Mouse (Mus musculus) MEL (cell line): Measurements from ENCODE around the gene Emc8.

ENCODE experiments used
- CTCF ChIP-seq, 3 experiments: IDR thresholded peaks in 2 of 3; conservative IDR thresholded peaks in 1 of 3; 2 replicates each; pipeline ENCODE4 v1.5.1; 2011 to 2012; ENCODE audit warnings: low read length in 3 of 3, low read depth in 2 of 3, mild to moderate bottlenecking in 2 of 3, improper control_type of control experiment in 1 of 3, inconsistent platforms in 1 of 3, mixed read lengths in 1 of 3, moderate library complexity in 1 of 3; ENCODE audit not compliant: control insufficient read depth in 1 of 3, insufficient read depth in 1 of 3, poor library complexity in 1 of 3, severe bottlenecking in 1 of 3
- E2F4 ChIP-seq: IDR thresholded peaks from 2 replicates; pipeline ENCODE4 v1.6.1; 2011; ENCODE audit warnings: low read depth, low read length, improper control_type of control experiment, borderline replicate concordance
- ELF1 ChIP-seq: IDR thresholded peaks from 2 replicates; pipeline ENCODE4 v1.6.1; 2014; ENCODE audit warnings: low read depth, mild to moderate bottlenecking, inconsistent platforms, low read length, improper control_type of control experiment, moderate library complexity
- ETS1 ChIP-seq: IDR thresholded peaks from 2 replicates; pipeline ENCODE4 v1.6.1; 2012; ENCODE audit warnings: low read depth, mild to moderate bottlenecking, inconsistent platforms, low read length, improper control_type of control experiment, moderate library complexity
- JUND ChIP-seq: IDR thresholded peaks from 2 replicates; pipeline ENCODE4 v1.6.1; 2011; ENCODE audit warnings: low read depth, mild to moderate bottlenecking, improper control_type of control experiment, low read length
- MYC ChIP-seq: IDR thresholded peaks from 2 replicates; pipeline ENCODE4 v1.6.1; 2011; ENCODE audit warnings: low read depth, mild to moderate bottlenecking, low read length, improper control_type of control experiment, moderate library complexity
- NRF1 ChIP-seq: IDR thresholded peaks from 2 replicates; pipeline ENCODE4 v1.6.1; 2014; ENCODE audit warnings: low read depth, mild to moderate bottlenecking, inconsistent platforms, low read length, improper control_type of control experiment, moderate library complexity; ENCODE audit not compliant: poor library complexity, insufficient read depth, severe bottlenecking
- POLR2A ChIP-seq, 2 experiments: IDR thresholded peaks; 2 replicates each; pipeline ENCODE4 v1.6.1; 2011 to 2012; ENCODE audit warnings: low read length in 2 of 2, mild to moderate bottlenecking in 2 of 2, control low read depth in 1 of 2, improper control_type of control experiment in 1 of 2, low read depth in 1 of 2, moderate library complexity in 1 of 2; ENCODE audit not compliant: control insufficient read depth in 1 of 2, insufficient read depth in 1 of 2, poor library complexity in 1 of 2
- RCOR1 ChIP-seq: IDR thresholded peaks from 2 replicates; pipeline ENCODE4 v1.6.1; 2012; ENCODE audit warnings: low read depth, mild to moderate bottlenecking, inconsistent platforms, low read length, improper control_type of control experiment
- TAL1 ChIP-seq: IDR thresholded peaks from 2 replicates; pipeline ENCODE4 v1.6.1; 2012; ENCODE audit warnings: mild to moderate bottlenecking, inconsistent platforms, low read length, moderate library complexity, mixed read lengths
- TCF12 ChIP-seq: IDR thresholded peaks from 2 replicates; pipeline ENCODE4 v1.6.1; 2014; ENCODE audit warnings: low read depth, mild to moderate bottlenecking, inconsistent platforms, low read length, improper control_type of control experiment, moderate library complexity
- USF1 ChIP-seq: IDR thresholded peaks from 2 replicates; pipeline ENCODE4 v1.6.1; 2014; ENCODE audit warnings: low read depth, mild to moderate bottlenecking, inconsistent platforms, low read length, improper control_type of control experiment, moderate library complexity
- USF2 ChIP-seq, 2 experiments: IDR thresholded peaks; 2 replicates each; pipeline ENCODE4 v1.6.1; 2011 to 2012; ENCODE audit warnings: improper control_type of control experiment in 2 of 2, low read length in 2 of 2, borderline replicate concordance in 1 of 2, inconsistent platforms in 1 of 2, low read depth in 1 of 2, mild to moderate bottlenecking in 1 of 2; ENCODE audit not compliant: insufficient read depth in 1 of 2

- TF ChIP-seq CTCF (IDR thresholded peaks at IDR 0.05 in 2 of 3, conservative IDR thresholded peaks at IDR 0.05 in 1 of 3; ENCODE audit: control insufficient read depth in 1 of 3, insufficient read depth in 1 of 3, low read depth in 2 of 3, low read length in 3 of 3, poor library complexity in 1 of 3, severe bottlenecking in 1 of 3) (no peak), POLR2A (IDR thresholded peaks at IDR 0.05; ENCODE audit: control insufficient read depth in 1 of 2, insufficient read depth in 1 of 2, low read depth in 1 of 2, low read length in 2 of 2, poor library complexity in 1 of 2) (no peak), USF2 (IDR thresholded peaks at IDR 0.05; ENCODE audit: borderline replicate concordance in 1 of 2, insufficient read depth in 1 of 2, low read depth in 1 of 2, low read length in 2 of 2) (no peak), JUND (no peak), MYC (no peak), RCOR1 (no peak), E2F4 (no peak), TAL1 (no peak), NRF1 (no peak), ELF1 (no peak), USF1 (no peak), ETS1 (no peak), TCF12 (no peak)
These were observed 30.1 kb upstream of the Emc8 start for GRCm38 (mm10) chr8:120698426-120698825.
